Mouse (Mus musculus) lung, postnatal 0 days (tissue): ENCODE results near the gene Clip4.

Experiments
- CTCF ChIP-seq: IDR thresholded peaks from 2 replicates; pipeline ENCODE4 v1.5.1; 2016; ENCODE audit warnings: antibody characterized with exemption, mild to moderate bottlenecking
- EP300 ChIP-seq: IDR thresholded peaks from 2 replicates; pipeline ENCODE4 v1.6.1; 2016; ENCODE audit warnings: antibody characterized with exemption, mild to moderate bottlenecking, control low read depth

DNA sequence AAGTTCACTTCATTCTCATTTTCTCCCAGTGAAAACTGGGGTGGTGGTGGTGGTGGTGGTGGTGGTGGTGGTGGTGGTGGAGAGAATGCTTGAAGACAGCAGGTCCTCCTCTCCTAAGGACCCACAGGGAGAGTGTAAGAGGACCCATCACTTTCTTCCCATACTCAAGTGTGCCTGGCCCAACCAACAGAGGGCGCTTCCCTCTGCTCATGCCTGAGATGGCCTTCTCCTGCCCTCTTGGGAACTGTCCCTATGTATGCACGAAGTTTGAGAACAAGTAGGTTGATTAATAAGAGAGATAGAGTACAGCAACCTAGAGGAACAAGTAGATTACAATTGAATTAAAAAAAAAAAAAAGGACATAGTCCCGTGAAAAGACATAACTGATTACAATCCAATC, 140.8 kb downstream of the Clip4 start:
- TF ChIP-seq CTCF (peak; percentile 69), EP300 (no peak)
